Mouse (Mus musculus) kidney, adult 18-20 months (tissue): Measurements from ENCODE around the gene Cabcoco1.

Experiments
- DNase-seq: peaks from one replicate; pipeline ENCODE4 v3.0.0; 2021

The Cabcoco1 gene

GRCm38 (mm10) chr10:68506242-68506641 lies 35.5 kb downstream of the Cabcoco1 start:
- no peak for DNase-seq

GRCm38 (mm10) chr10:68504586-68505152 lies 37.0 kb downstream of the Cabcoco1 start:
- no peak for DNase-seq

- DNase-seq = no peak
Observed at GRCm38 (mm10) chr10:68501067-68501466, 40.6 kb downstream of the Cabcoco1 start.

GRCm38 (mm10) chr10:68495246-68495645 lies 46.5 kb downstream of the Cabcoco1 start:
- DNase-seq = no peak

GRCm38 (mm10) chr10:68491557-68491956 lies 50.1 kb downstream of the Cabcoco1 start:
- DNase-seq = no peak

- DNase-seq = no peak
Observed at GRCm38 (mm10) chr10:68490781-68491180, 50.9 kb downstream of the Cabcoco1 start.

GRCm38 (mm10) chr10:68472799-68473198 lies 68.9 kb downstream of the Cabcoco1 start:
- DNase-seq = no peak

GRCm38 (mm10) chr10:68465737-68466327 lies 75.9 kb downstream of the Cabcoco1 start:
- DNase-seq = no peak

- DNase-seq = peak; percentile 80
Observed at GRCm38 (mm10) chr10:68464943-68465342, 76.8 kb downstream of the Cabcoco1 start.

- no peak for DNase-seq
Observed at GRCm38 (mm10) chr10:68459784-68460183, 81.9 kb downstream of the Cabcoco1 start.

GRCm38 (mm10) chr10:68457019-68457418 lies 84.7 kb downstream of the Cabcoco1 start:
- no peak for DNase-seq

GRCm38 (mm10) chr10:68454541-68454940 lies 87.2 kb downstream of the Cabcoco1 start:
- DNase-seq = no peak

- DNase-seq = peak; percentile 21
Observed at GRCm38 (mm10) chr10:68446797-68447125, 94.9 kb downstream of the Cabcoco1 start.

GRCm38 (mm10) chr10:68445876-68446796 lies 95.6 kb downstream of the Cabcoco1 start:
- DNase-seq = peak; percentile 9

GRCm38 (mm10) chr10:68445244-68445811 lies 96.4 kb downstream of the Cabcoco1 start:
- no peak for DNase-seq

GRCm38 (mm10) chr10:68444361-68445114 lies 97.2 kb downstream of the Cabcoco1 start:
- no peak for DNase-seq

GRCm38 (mm10) chr10:68443132-68443531 lies 98.6 kb downstream of the Cabcoco1 start:
- DNase-seq = no peak

- no peak for DNase-seq
Observed at GRCm38 (mm10) chr10:68442713-68443112, 99.0 kb downstream of the Cabcoco1 start.

GRCm38 (mm10) chr10:68441931-68442662 lies 99.6 kb downstream of the Cabcoco1 start:
- DNase-seq = no peak

GRCm38 (mm10) chr10:68440515-68440914 lies 101.2 kb downstream of the Cabcoco1 start:
- DNase-seq = no peak

GRCm38 (mm10) chr10:68435754-68436153 lies 105.9 kb downstream of the Cabcoco1 start:
- no peak for DNase-seq

GRCm38 (mm10) chr10:68435001-68435560 lies 106.6 kb downstream of the Cabcoco1 start:
- DNase-seq = no peak
